Mouse (Mus musculus): Measurements from ENCODE around the gene Swap70. TPM values are rescaled to one million over a fixed set of nuclear protein-coding genes. Genes with fewer than 3 reads are reported as not detected.
"Not testable (repeated sequence)": the region's sequence is repeated elsewhere in the genome, so short reads cannot be mapped to it uniquely, and the experiment has no call there.

Gene Swap70
- total and polyA plus RNA-seq, 3 experiments = 7.7 to 12.7 (median 12.1) TPM

DNA sequence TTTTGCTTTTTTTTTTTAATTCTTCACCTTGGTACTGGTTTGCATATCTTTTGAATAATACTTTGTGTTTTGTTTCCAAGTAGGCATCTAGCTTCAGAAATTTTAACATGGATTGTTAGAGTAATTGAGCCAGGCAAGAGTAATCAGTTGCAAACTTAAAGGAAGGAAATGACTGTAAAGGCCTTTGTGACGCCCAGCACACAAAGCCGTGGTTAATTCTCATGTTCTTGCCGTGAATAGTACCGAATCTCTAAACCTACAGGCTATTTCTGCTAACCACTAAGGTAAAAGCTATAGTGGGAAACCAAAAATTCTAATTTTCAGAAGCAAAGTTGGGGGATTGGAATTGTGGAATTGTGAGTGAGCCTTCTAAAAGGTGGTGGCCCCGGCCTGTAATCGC, 8.5 kb downstream of the Swap70 start:
- DNase-seq = no peak
- 60% methylated on average over 6 of the region's 6 CpGs for WGBS

GRCm38 (mm10) chr7:110231127-110231526, 9.6 kb downstream of the Swap70 start:
- WGBS = 91% methylated on average over 10 of the region's 10 CpGs

More for the DNA sequence above, 8.5 kb downstream of the Swap70 start:
- peaks cover 3% of the 10 kb centered on the region for H3K79me2 ChIP-seq (replicated peaks; ENCODE audit: control insufficient read depth, insufficient read depth, low read length)
- H3K4me3 ChIP-seq = no peak overlapping the region
- peaks cover 3% of the 10 kb centered on the region for H3K4me1 ChIP-seq (ENCODE audit: control insufficient read depth, insufficient read depth, low read length)
- intact Hi-C loops (cut with DNase I) = no loop called here
- TF ChIP-seq CTCF (IDR thresholded peaks at IDR 0.05) (no peak), POLR2A (IDR thresholded peaks at IDR 0.05; ENCODE audit: insufficient read depth, low read depth, low read length) (no peak)
- H3K36me3 ChIP-seq (ENCODE audit: control insufficient read depth, insufficient read depth, low read length) = peaks cover 3% of the 10 kb centered on the region
- H3K27me3 ChIP-seq (ENCODE audit: control insufficient read depth, insufficient read depth, low read length) = no peaks in the 10 kb centered on the region
- H3K9ac ChIP-seq (ENCODE audit: low read depth, low read length) = no peak overlapping the region
- peak overlapping the region; percentile 65 for H3K27ac ChIP-seq

DNA sequence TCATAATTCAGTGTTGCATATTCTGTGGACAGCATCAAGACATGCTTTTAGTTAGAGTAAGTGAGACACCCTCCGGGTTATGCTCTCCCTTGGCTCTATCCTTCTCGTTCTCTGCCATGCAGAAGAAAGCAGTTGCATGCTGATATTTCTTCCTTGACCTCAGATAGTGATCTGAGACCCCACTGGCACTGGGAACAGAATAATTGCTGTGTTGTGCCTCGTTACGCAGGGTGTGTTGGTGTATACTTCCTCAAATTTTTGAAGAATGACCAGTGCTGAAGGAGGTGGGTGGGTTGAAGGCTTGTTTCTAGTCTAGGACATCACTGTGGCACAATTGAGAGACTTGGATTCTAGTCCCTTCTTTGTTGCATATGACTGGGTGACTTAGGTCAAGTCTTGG, 14.6 kb downstream of the Swap70 start:
- Histone ChIP-seq H3K27me3 (ENCODE audit: control insufficient read depth, insufficient read depth, low read length) (no peaks in the 10 kb centered on the region), H3K27ac (peak overlapping the region; percentile 32), H3K9ac (ENCODE audit: low read depth, low read length) (no peak overlapping the region), H3K4me3 (no peak overlapping the region), H3K4me1 (ENCODE audit: control insufficient read depth, insufficient read depth, low read length) (peaks cover 20% of the 10 kb centered on the region), H3K79me2 (replicated peaks; ENCODE audit: control insufficient read depth, insufficient read depth, low read length) (peaks cover 7% of the 10 kb centered on the region), H3K36me3 (ENCODE audit: control insufficient read depth, insufficient read depth, low read length) (peaks cover 4% of the 10 kb centered on the region)
- DNase-seq = no peak
- intact Hi-C loops (cut with DNase I) = loop anchor here (2.0 kb wide), 1 partner anchor 13 kb away; no protein-coding TSS in a partner anchor
- WGBS = 70% methylated on average over 4 of the region's 4 CpGs
- TF ChIP-seq EP300 (IDR thresholded peaks at IDR 0.05; ENCODE audit: insufficient read depth, low read depth, low read length) (no peak), CTCF (IDR thresholded peaks at IDR 0.05) (no peak), POLR2A (IDR thresholded peaks at IDR 0.05; ENCODE audit: insufficient read depth, low read depth, low read length) (no peak)

More at GRCm38 (mm10) chr7:110231127-110231526, 9.6 kb downstream of the Swap70 start:
- H3K36me3 ChIP-seq (ENCODE audit: control insufficient read depth, insufficient read depth, low read length); H3K4me3 ChIP-seq; intact Hi-C loops (cut with DNase I); H3K79me2 ChIP-seq (replicated peaks; ENCODE audit: control insufficient read depth, insufficient read depth, low read length); H3K27me3 ChIP-seq (ENCODE audit: control insufficient read depth, insufficient read depth, low read length); DNase-seq; H3K9ac ChIP-seq (ENCODE audit: low read depth, low read length); H3K27ac ChIP-seq; H3K4me1 ChIP-seq (ENCODE audit: control insufficient read depth, insufficient read depth, low read length): not testable (repeated sequence)

DNA sequence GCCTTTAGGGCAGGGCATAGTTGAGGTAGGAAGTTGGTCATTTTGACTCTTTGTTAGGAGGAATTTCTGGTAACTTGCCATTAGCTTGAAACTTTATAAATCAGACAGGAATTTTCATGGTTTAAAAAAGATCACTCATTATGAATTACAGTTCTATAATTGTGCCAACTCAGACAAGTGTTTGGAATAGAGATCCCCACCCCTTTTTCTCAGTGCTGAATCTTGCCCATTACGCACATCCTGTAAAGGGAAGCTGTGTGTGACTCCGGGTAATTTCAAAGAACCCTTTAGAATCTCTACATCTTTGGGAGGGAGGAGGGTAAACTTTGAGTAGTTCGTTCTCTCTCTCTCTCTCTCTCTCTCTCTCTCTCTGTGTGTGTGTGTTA, 15.9 kb downstream of the Swap70 start:
- Histone ChIP-seq H3K79me2 (replicated peaks; ENCODE audit: control insufficient read depth, insufficient read depth, low read length) (peaks cover 5% of the 10 kb centered on the region), H3K27me3 (ENCODE audit: control insufficient read depth, insufficient read depth, low read length) (no peaks in the 10 kb centered on the region), H3K9ac (ENCODE audit: low read depth, low read length) (peak overlapping the region; percentile 53), H3K4me1 (ENCODE audit: control insufficient read depth, insufficient read depth, low read length) (peaks cover 20% of the 10 kb centered on the region), H3K27ac (peak overlapping the region; percentile 86), H3K4me3 (no peak overlapping the region), H3K36me3 (ENCODE audit: control insufficient read depth, insufficient read depth, low read length) (peaks cover 4% of the 10 kb centered on the region)
- TF ChIP-seq CTCF (IDR thresholded peaks at IDR 0.05) = no peak
- no peak for TF ChIP-seq EP300 (IDR thresholded peaks at IDR 0.05; ENCODE audit: insufficient read depth, low read depth, low read length)
- TF ChIP-seq POLR2A (IDR thresholded peaks at IDR 0.05; ENCODE audit: insufficient read depth, low read depth, low read length) = no peak
- 31% methylated on average over 3 of the region's 3 CpGs for WGBS
- intact Hi-C loops (cut with DNase I) = loop anchor here (2.0 kb wide), 1 partner anchor 15 kb away; no protein-coding TSS in a partner anchor
- no peak for DNase-seq

GRCm38 (mm10) chr7:110237837-110238451, 16.4 kb downstream of the Swap70 start:
- Histone ChIP-seq H3K4me1 (ENCODE audit: control insufficient read depth, insufficient read depth, low read length) (peaks cover 20% of the 10 kb centered on the region), H3K79me2 (replicated peaks; ENCODE audit: control insufficient read depth, insufficient read depth, low read length) (peaks cover 5% of the 10 kb centered on the region), H3K27ac (peak overlapping the region; percentile 86), H3K27me3 (ENCODE audit: control insufficient read depth, insufficient read depth, low read length) (no peaks in the 10 kb centered on the region), H3K9ac (ENCODE audit: low read depth, low read length) (peak overlapping the region; percentile 53), H3K4me3 (peak overlapping the region; percentile 29), H3K36me3 (ENCODE audit: control insufficient read depth, insufficient read depth, low read length) (peaks cover 4% of the 10 kb centered on the region)
- 37% methylated on average over 2 of the region's 2 CpGs for WGBS
- intact Hi-C loops (cut with DNase I) = loop anchor here (2.0 kb wide), 1 partner anchor 15 kb away; no protein-coding TSS in a partner anchor
- TF ChIP-seq EP300 (IDR thresholded peaks at IDR 0.05; ENCODE audit: insufficient read depth, low read depth, low read length) (no peak), POLR2A (IDR thresholded peaks at IDR 0.05; ENCODE audit: insufficient read depth, low read depth, low read length) (no peak), CTCF (IDR thresholded peaks at IDR 0.05) (no peak)
- DNase-seq = peak; percentile 29 to 40

DNA sequence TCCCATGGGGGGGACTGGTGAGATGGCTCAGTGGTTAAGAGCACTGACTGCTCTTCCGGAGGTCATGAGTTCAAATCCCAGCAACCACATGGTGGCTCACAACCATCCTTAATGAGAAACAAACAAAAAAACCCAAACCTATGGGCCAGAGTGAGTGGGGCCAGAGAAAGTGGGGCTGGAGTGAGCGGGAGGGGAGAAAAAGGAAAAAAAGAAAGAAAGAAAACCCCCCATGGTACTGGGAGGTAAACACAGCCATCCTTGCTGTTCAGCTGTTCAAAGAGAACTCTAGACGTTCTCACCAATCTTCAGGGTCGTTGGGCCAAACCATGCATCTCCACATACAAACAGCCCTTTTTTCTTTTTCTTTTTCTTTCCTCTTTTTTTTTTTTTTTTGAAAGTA, 18.1 kb downstream of the Swap70 start:
- TF ChIP-seq EP300 (IDR thresholded peaks at IDR 0.05; ENCODE audit: insufficient read depth, low read depth, low read length) = no peak
- no peak for TF ChIP-seq CTCF (IDR thresholded peaks at IDR 0.05)
- TF ChIP-seq POLR2A (IDR thresholded peaks at IDR 0.05; ENCODE audit: insufficient read depth, low read depth, low read length) = no peak
- intact Hi-C loops (cut with DNase I) = no loop called here
- DNase-seq = no peak
- Histone ChIP-seq H3K36me3 (ENCODE audit: control insufficient read depth, insufficient read depth, low read length) (peaks cover 4% of the 10 kb centered on the region), H3K4me3 (no peak overlapping the region), H3K27me3 (ENCODE audit: control insufficient read depth, insufficient read depth, low read length) (no peaks in the 10 kb centered on the region), H3K9ac (ENCODE audit: low read depth, low read length) (no peak overlapping the region), H3K4me1 (ENCODE audit: control insufficient read depth, insufficient read depth, low read length) (peaks cover 20% of the 10 kb centered on the region), H3K79me2 (replicated peaks; ENCODE audit: control insufficient read depth, insufficient read depth, low read length) (peaks cover 3% of the 10 kb centered on the region; the same call in 1 of the 2 replicates), H3K27ac (no peak overlapping the region)
- 91% methylated on average over 4 of the region's 4 CpGs for WGBS

Measured in heart, adult 2 months (tissue).